Mouse (Mus musculus): ENCODE measurements around the gene Lrcol1.

The Lrcol1 gene

GRCm38 (mm10) chr5:110344524-110344923 lies at the start of gene Lrcol1:
Lrcol1 (plus strand) TSS chr5:110344730.
- no peak for DNase-seq (ENCODE audit: low spot score)

GRCm38 (mm10) chr5:110296637-110297036 lies 47.9 kb upstream of the Lrcol1 start:
- no peak for DNase-seq (ENCODE audit: low spot score)

GRCm38 (mm10) chr5:110300591-110300990 lies 43.9 kb upstream of the Lrcol1 start:
- no peak for DNase-seq (ENCODE audit: low spot score)

DNA sequence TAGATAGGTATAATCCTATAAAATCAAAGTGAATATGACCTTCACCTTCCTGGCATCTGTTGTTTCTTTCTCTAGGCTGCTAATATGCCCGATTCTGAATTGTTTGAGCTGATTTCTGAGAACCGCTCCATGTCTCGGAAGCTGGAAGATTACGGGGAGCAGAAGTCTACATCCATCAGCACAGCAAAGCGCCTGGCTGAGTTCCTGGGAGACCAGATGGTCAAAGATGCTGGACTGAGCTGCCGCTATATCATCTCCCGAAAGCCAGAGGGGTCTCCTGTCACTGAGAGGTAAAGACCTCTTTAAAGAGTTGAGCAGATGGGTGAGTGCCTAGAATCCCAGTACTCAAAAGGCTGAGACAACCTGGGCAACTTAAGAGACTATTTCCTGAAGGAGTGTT lies 35.7 kb upstream of the Lrcol1 start:
- no peak for DNase-seq (ENCODE audit: low spot score)

DNA sequence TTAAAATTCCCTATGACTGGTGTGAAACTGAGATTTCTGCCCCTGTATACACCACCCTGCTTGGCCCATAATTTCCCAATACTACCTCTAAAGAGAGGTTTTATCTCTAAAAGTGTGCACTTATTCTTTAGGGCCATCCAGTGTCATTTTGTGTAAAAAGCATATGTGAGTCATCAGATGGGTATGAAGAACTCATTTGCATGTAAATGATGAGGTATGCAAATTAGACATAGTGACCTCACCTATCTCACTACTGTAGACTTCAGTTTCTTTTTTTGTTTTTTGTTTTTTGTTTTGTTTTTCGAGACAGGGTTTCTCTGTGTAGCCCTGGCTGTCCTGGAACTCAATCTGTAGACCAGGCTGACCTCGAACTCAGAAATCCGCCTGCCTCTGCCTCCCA lies 31.4 kb upstream of the Lrcol1 start:
- DNase-seq (ENCODE audit: low spot score) = no peak

DNA sequence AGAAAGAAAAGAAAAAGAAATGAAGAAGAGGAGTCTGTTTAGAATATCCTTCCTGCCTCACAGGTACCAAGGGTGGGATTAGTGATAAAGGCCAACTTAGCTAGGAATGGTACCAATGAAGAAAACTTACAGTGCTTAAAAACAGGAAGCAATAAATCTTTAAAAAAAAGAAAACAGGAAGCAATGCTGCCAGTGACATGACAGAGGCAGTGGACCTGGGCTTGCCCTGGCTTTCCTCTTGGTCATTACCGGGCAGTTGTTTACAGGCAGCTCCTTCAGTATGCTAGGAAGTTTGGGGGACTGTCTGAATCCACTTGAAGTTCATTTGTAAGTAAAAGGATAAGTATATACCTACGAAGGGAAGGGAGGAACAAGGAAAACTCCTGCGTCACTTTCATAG lies 14.0 kb upstream of the Lrcol1 start:
- no peak for DNase-seq (ENCODE audit: low spot score)

DNA sequence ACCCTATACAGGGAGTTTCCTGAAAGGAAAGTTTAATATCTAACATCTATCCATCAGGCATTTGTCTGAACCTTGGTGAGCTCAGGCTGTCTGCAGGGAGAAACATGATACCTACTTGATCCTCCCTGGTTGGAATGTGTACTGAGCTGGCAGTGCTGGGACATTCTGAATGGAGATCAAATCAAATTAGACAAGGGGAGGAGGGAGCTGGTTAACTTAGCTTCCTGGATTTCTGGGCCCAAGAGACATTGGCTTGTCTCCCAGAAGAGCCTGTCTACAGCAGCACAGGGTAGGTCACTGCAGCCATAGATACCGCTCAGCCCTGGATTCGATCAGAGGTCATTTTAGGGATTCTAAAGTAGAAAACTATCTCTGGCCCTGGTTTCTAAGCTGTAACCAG lies 5.7 kb upstream of the Lrcol1 start:
- no peak for DNase-seq (ENCODE audit: low spot score)

- peak; percentile 61 for DNase-seq (ENCODE audit: low spot score)
Observed at GRCm38 (mm10) chr5:110342648-110343284, 1.8 kb upstream of the Lrcol1 start, which contains the start of gene P2rx2. P2rx2 (minus strand) TSS chr5:110343212.

DNA sequence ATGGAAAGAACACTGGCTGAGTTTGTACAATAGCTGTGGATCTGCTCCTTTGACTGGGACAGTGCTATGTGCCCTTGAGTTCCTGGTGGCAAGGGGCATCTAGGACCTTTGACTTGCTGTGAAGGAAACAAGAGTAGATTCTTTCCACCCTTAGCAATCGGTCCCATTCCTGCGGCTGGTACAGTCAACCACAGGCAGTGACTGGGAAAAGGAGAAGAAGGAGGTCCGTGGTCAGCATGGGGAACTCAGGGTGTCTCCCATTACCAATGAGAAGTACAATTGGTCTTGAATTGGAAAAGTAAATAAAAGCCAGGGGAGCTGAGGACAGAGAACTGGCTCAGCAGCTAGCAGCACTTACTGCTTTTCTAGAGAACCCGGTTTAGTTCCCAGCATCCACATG lies 1.0 kb downstream of the Lrcol1 start:
- DNase-seq (ENCODE audit: low spot score) = no peak

GRCm38 (mm10) chr5:110347006-110347405 lies 2.5 kb downstream of the Lrcol1 start:
- no peak for DNase-seq (ENCODE audit: low spot score)

DNA sequence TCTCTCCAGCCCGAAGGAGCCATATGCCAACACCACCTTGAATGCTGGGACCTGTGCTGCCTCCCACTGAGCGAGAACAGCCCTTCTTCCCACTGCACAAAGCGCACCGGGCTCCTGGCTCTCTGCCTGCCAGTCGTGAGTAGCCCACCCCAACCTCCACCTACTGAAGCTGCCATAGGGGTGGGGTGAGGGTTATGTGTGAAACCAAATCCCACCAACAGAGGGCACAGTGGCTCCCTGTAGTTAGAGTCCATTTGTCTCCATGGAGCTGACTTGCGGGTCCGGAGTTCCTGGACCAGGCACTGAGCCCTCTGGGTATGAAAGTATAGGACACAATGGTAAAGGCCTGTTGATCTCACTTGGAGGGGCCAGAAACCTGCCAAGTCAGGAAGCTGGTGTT lies 10.2 kb downstream of the Lrcol1 start:
- DNase-seq (ENCODE audit: low spot score) = peak; percentile 38

DNA sequence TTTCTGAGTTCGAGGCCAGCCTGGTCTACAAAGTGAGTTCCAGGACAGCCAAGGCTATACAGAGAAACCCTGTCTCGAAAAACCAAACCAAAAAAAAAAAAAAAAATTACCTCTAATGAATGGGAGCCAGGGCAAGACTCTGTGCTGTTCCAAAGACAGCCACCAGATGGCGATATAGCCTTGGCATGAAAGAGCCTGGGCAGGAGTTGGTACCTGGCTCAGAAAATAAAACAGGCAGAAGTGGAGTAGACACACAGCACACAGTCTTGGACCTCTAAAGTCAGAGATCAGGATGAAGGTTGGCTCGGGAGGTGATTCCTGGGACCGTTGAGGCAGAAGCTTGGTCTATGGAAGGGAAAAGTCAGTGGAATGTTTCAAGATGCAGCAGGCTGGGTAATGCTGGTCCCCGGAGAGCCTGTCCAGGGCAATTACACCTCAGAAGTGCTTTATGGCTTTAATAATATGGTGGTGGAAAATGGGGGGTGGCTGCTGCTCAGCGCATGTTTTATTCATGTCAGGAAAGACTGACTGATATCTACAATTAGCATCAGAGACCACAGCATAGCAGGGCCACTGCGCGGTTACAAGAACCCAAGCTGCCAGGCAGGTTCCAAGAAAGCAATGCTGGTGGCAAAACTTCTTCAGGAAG lies 13.1 kb downstream of the Lrcol1 start:
- DNase-seq (ENCODE audit: low spot score) = peak; percentile 86

- no peak for DNase-seq (ENCODE audit: low spot score)
Observed at GRCm38 (mm10) chr5:110361465-110361864, 16.9 kb downstream of the Lrcol1 start.

DNA sequence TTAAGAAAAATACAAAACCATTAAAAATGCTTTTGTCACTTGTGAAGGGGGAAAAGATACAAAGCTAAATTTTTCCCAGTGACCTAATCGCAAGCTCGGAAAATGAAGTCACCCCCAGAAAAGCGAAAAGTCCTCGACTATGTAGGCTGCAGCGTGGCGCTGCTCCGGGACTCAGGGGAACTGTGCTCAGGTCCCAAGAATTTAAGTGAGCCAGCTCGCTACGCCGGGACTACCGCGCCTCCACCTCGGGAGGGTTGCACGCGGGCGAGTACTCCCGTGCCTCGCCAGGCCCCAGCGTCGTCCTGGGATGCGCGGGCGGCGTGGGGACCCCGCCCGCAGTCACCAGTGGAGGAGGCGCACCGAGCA lies 18.3 kb downstream of the Lrcol1 start:
- no peak for DNase-seq (ENCODE audit: low spot score)

DNA sequence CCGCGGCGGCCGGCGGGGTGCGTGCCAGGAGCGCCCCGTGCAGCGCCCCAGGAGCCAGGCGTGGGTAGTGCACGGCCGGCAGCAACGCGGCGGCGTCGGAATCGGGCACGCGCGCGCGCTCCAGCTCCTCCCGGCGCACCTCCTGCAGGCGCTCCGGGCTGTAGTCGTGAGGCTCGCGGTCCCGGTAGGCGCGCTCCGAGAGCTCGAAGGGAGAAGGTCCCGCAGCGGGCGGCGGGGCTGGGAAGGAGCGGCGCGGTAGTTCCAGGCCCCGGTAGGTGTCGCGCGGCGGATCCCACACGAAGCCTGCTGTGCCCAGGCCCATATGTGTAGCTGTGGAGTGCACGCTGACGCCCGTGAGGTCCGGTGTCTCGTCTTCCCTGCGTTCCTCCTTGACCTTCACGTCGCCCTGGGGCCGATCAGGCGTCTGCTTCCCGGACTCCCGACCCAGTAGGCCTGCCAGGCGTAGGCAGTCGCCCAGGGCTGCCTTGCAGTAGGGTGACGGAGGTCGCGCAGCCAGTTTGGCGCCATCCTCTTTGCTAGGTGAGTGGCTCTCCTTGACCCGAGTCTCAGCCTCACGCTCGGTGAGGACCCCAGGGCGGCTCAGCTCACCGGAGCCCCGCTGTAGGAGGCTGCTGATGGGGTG lies 18.8 kb downstream of the Lrcol1 start:
- peak; percentile 82 for DNase-seq (ENCODE audit: low spot score)

DNA sequence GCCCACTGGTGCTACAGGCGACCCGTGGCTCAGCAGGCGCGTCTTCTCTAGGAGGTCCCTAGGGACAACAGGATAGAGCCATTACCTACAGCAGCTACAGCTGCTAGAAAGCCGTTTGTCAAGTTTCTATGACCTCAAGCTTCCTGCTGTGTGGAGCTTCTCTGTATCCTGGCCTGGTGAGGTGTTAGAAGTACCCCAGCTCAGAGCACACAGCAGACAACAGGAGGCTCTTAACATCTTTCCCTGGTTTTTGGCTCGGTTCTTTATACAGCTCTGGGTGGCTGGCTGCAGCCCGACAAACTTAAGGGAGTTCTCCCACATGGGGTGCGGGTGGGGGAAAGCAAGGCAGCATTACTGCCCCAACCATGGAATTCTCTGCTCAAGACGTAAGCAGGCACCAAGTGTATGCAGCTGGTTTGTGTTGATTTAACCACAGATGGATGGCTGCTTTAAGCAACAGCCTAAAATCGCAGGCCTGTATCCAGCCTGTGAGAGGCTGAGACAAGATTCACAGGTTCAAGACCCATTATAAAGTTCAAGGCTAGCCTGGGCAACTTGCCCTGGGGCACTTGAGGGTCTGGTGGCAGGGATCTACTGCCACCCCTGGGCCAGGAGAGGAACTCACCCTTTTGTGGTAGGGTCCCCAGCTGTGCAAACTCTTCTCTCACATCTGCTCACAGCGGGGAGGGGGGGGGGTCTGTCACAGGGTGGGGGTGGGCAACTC lies 19.5 kb downstream of the Lrcol1 start:
- DNase-seq (ENCODE audit: low spot score) = no peak

DNA sequence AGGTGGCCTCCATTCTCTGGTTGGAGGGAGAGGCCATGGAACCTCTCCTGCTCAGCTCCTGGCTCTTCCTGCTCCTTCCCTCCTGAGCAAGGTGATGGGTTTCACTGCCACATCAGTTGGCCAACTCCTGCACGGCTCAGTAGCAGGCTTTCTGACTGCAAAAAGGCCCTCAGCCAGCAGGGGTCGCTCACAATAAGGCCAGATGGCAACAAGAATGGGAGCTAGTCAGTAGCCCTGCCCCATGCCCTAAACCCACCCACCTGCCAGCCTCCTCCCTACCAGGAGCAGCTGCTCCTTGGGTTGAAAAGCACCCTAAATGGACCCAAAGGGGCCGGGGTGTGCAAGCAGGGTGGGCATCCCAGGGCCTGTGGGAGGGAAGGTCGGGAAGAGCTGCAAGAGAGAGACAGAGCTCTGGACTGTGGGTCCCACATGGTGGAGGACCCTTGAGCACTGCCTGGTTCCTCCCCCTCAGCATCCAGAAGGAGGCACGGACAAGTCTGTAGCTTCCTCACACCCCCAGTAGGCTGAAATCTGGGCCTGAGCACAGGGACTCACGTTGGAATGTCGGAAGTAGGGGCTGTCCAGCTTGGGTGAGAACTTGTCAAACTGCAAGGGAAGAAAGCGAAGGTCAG lies 32.4 kb downstream of the Lrcol1 start:
- peak; percentile 78 for DNase-seq (ENCODE audit: low spot score)

DNA sequence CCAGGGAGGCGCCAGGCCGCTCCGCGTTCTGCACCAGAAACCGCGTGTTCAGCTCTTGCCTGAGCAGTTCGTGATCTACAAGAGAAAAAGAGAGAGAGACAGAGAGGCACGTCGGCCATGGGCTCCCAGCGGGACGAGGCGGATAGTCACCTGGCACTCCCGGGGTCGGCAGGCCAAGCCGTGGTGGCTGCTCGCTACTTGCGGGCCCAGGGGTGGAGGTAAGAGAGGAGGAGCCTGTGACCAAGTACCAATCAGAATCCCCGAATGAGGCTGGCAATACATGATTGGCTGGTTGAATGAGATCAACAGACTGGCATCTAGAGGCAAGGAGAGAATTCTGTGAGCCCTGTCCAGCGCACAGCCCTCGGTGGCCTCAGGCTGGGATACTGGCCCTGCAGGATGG lies 33.7 kb downstream of the Lrcol1 start:
- DNase-seq (ENCODE audit: low spot score) = no peak

GRCm38 (mm10) chr5:110379086-110379485 lies 34.6 kb downstream of the Lrcol1 start:
- no peak for DNase-seq (ENCODE audit: low spot score)

GRCm38 (mm10) chr5:110379823-110380222 lies 35.3 kb downstream of the Lrcol1 start:
- DNase-seq (ENCODE audit: low spot score) = no peak

DNA sequence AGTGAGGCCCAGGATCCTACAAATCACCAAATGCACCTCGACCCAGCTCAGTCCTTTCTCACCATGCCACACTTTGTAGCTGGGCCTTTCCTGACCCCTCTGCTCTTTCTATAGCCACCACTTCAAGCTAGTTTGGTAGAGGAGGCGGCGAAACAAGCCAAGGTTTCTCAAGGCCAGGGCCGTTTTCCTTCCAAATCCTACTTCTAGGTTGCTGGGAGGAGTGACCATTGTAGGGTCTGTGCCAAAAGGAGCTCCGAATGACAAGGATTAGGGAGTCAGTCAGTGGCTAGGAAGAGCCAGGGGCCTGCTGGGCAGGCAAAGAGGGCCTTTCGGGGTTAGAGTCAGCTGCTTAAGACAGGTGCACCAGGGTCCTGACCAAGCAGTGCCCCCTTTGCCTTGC lies 40.0 kb downstream of the Lrcol1 start:
- DNase-seq (ENCODE audit: low spot score) = no peak

DNA sequence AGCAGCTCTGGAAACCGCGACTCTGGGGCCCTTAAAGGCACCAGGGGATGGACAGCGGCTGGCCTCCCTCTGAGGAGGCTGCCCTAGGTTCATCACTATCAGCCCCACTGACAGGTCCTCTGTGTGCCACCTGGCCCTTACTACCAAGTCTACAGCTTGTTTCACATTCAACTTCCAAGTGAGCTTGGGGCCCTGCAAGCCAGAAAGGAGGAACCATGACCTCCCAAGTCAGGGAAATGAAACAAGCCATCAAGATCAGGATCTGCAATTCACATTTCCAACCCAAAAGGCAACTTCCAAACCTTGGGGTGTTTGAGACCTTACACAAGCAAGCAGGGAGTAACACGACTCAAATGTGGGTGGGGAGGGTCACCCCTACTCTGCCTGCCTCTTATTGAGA lies 40.7 kb downstream of the Lrcol1 start:
- no peak for DNase-seq (ENCODE audit: low spot score)
